Mouse (Mus musculus): ENCODE data around the gene Tmem28. TPM values are rescaled to one million over a fixed set of nuclear protein-coding genes. Genes with fewer than 3 reads are reported as not detected.

Tmem28 gene
- not detected for polyA plus RNA-seq (2014; fragmentation: Illumina TruSeq; extraction: RNeasy Lipid Tissue Mini Kit (QIAGEN cat#74804); ENCODE audit: low read depth, low replicate concordance)

GRCm38 (mm10) chrX:99820790-99821395, at the start of gene Tmem28:
Tmem28 (plus strand) TSS chrX:99821021.

Other genes with a start within 250 kb of the Tmem28 start
- gene Eda, start 154.6 kb downstream of the Tmem28 start, polyA plus RNA-seq (2014; fragmentation: Illumina TruSeq; extraction: RNeasy Lipid Tissue Mini Kit (QIAGEN cat#74804); ENCODE audit: low read depth, low replicate concordance) = 0.85 TPM

All from sigmoid colon, adult 10 weeks (tissue).